Mouse (Mus musculus): Measurements from ENCODE around the gene Csrp2. TPM values are rescaled to one million over a fixed set of nuclear protein-coding genes. Genes with fewer than 3 reads are reported as not detected.

Csrp2 gene
- total RNA-seq, 1 experiment: 252 TPM

GRCm38 (mm10) chr10:110959781-110960180 is 40.2 kb downstream of the Csrp2 start:
- H3K27ac ChIP-seq (ENCODE audit: insufficient read depth, low read depth, low read length, poor library complexity, severe bottlenecking): no peak overlapping the region
- H3K4me1 ChIP-seq (ENCODE audit: control insufficient read depth in 2 of 2, insufficient read depth in 2 of 2, low read length in 2 of 2, poor library complexity in 1 of 2): no peaks in the 10 kb centered on the region
- TF ChIP-seq ZC3H11A (IDR thresholded peaks at IDR 0.05; ENCODE audit: borderline replicate concordance, low read depth, low read length) (no peak), HCFC1 (IDR thresholded peaks at IDR 0.05; ENCODE audit: borderline replicate concordance, insufficient read depth, low read length) (no peak), CHD2 (IDR thresholded peaks at IDR 0.05; ENCODE audit: low read depth, low read length) (no peak), MAFK (IDR thresholded peaks at IDR 0.05; ENCODE audit: insufficient read depth, low read depth, low read length) (no peak), ZNF384 (IDR thresholded peaks at IDR 0.05; ENCODE audit: low read depth, low read length) (no peak)
- DNase-seq (ENCODE audit: low read depth, low spot score): no peak
- no peaks in the 10 kb centered on the region for H3K9me3 ChIP-seq (ENCODE audit: control insufficient read depth, insufficient read depth, low read depth, low read length)
- H3K9ac ChIP-seq (ENCODE audit: insufficient read depth, low read depth, low read length, poor library complexity, severe bottlenecking): no peak overlapping the region
- in situ Hi-C loops (cut with MboI; ENCODE audit: low sequenced_read_pairs in 2 of 2, unreplicated experiment in 2 of 2): loop anchor here in 1 of 2 experiments (25.0 kb wide), 1 partner anchor 172 kb away; no protein-coding TSS in a partner anchor
- H3K36me3 ChIP-seq (ENCODE audit: control insufficient read depth, insufficient read depth, low read length, poor library complexity, severe bottlenecking): peaks cover 3% of the 10 kb centered on the region
- H3K4me3 ChIP-seq (ENCODE audit: insufficient read depth in 1 of 2, low read depth in 1 of 2, low read length in 2 of 2, poor library complexity in 1 of 2, severe bottlenecking in 1 of 2): no peak overlapping the region

GRCm38 (mm10) chr10:110960841-110961240 is 41.3 kb downstream of the Csrp2 start:
- Histone ChIP-seq H3K36me3 (ENCODE audit: control insufficient read depth, insufficient read depth, low read length, poor library complexity, severe bottlenecking) (peaks cover 3% of the 10 kb centered on the region), H3K9me3 (ENCODE audit: control insufficient read depth, insufficient read depth, low read depth, low read length) (no peaks in the 10 kb centered on the region), H3K9ac (ENCODE audit: insufficient read depth, low read depth, low read length, poor library complexity, severe bottlenecking) (no peak overlapping the region), H3K4me1 (ENCODE audit: control insufficient read depth in 2 of 2, insufficient read depth in 2 of 2, low read length in 2 of 2, poor library complexity in 1 of 2) (no peaks in the 10 kb centered on the region), H3K27ac (ENCODE audit: insufficient read depth, low read depth, low read length, poor library complexity, severe bottlenecking) (no peak overlapping the region), H3K4me3 (ENCODE audit: insufficient read depth in 1 of 2, low read depth in 1 of 2, low read length in 2 of 2, poor library complexity in 1 of 2, severe bottlenecking in 1 of 2) (no peak overlapping the region)
- DNase-seq (ENCODE audit: low read depth, low spot score): no peak
- in situ Hi-C loops (cut with MboI; ENCODE audit: low sequenced_read_pairs in 2 of 2, unreplicated experiment in 2 of 2): loop anchor here in 1 of 2 experiments (25.0 kb wide), 1 partner anchor 174 kb away; no protein-coding TSS in a partner anchor
- TF ChIP-seq CHD2 (IDR thresholded peaks at IDR 0.05; ENCODE audit: low read depth, low read length) (no peak), ZNF384 (IDR thresholded peaks at IDR 0.05; ENCODE audit: low read depth, low read length) (no peak), ZC3H11A (IDR thresholded peaks at IDR 0.05; ENCODE audit: borderline replicate concordance, low read depth, low read length) (no peak), MAFK (IDR thresholded peaks at IDR 0.05; ENCODE audit: insufficient read depth, low read depth, low read length) (no peak), HCFC1 (IDR thresholded peaks at IDR 0.05; ENCODE audit: borderline replicate concordance, insufficient read depth, low read length) (no peak)

GRCm38 (mm10) chr10:110962172-110962571 is 42.6 kb downstream of the Csrp2 start:
- no peak for DNase-seq (ENCODE audit: low read depth, low spot score)
- in situ Hi-C loops (cut with MboI; ENCODE audit: low sequenced_read_pairs in 2 of 2, unreplicated experiment in 2 of 2): loop anchor here in 1 of 2 experiments (25.0 kb wide), 1 partner anchor 175 kb away; no protein-coding TSS in a partner anchor
- no peak overlapping the region for H3K4me3 ChIP-seq (ENCODE audit: insufficient read depth in 1 of 2, low read depth in 1 of 2, low read length in 2 of 2, poor library complexity in 1 of 2, severe bottlenecking in 1 of 2)
- H3K27ac ChIP-seq (ENCODE audit: insufficient read depth, low read depth, low read length, poor library complexity, severe bottlenecking): no peak overlapping the region
- TF ChIP-seq HCFC1 (IDR thresholded peaks at IDR 0.05; ENCODE audit: borderline replicate concordance, insufficient read depth, low read length) (no peak), ZC3H11A (IDR thresholded peaks at IDR 0.05; ENCODE audit: borderline replicate concordance, low read depth, low read length) (no peak)
- no peaks in the 10 kb centered on the region for H3K9me3 ChIP-seq (ENCODE audit: control insufficient read depth, insufficient read depth, low read depth, low read length)
- H3K4me1 ChIP-seq (ENCODE audit: control insufficient read depth in 2 of 2, insufficient read depth in 2 of 2, low read length in 2 of 2, poor library complexity in 1 of 2): no peaks in the 10 kb centered on the region
- no peak overlapping the region for H3K9ac ChIP-seq (ENCODE audit: insufficient read depth, low read depth, low read length, poor library complexity, severe bottlenecking)
- peaks cover 3% of the 10 kb centered on the region for H3K36me3 ChIP-seq (ENCODE audit: control insufficient read depth, insufficient read depth, low read length, poor library complexity, severe bottlenecking)

- Histone ChIP-seq H3K4me1 (ENCODE audit: control insufficient read depth in 2 of 2, insufficient read depth in 2 of 2, low read length in 2 of 2, poor library complexity in 1 of 2) (no peaks in the 10 kb centered on the region), H3K36me3 (ENCODE audit: control insufficient read depth, insufficient read depth, low read length, poor library complexity, severe bottlenecking) (peaks cover 9% of the 10 kb centered on the region; the same call in 1 of the 2 replicates)
- in situ Hi-C loops (cut with MboI; ENCODE audit: low sequenced_read_pairs in 2 of 2, unreplicated experiment in 2 of 2): loop anchor here (10.0 to 25.0 kb wide), 3 partner anchors 134 to 184 kb away; no protein-coding TSS in a partner anchor
These were observed 51.5 kb downstream of the Csrp2 start for GRCm38 (mm10) chr10:110971044-110971443.

More at GRCm38 (mm10) chr10:110971044-110971443, 51.5 kb downstream of the Csrp2 start:
- DNase-seq (ENCODE audit: low read depth, low spot score): no peak
- Histone ChIP-seq H3K9ac (ENCODE audit: insufficient read depth, low read depth, low read length, poor library complexity, severe bottlenecking) (no peak overlapping the region), H3K4me3 (ENCODE audit: insufficient read depth in 1 of 2, low read depth in 1 of 2, low read length in 2 of 2, poor library complexity in 1 of 2, severe bottlenecking in 1 of 2) (no peak overlapping the region), H3K9me3 (ENCODE audit: control insufficient read depth, insufficient read depth, low read depth, low read length) (no peaks in the 10 kb centered on the region), H3K27ac (ENCODE audit: insufficient read depth, low read depth, low read length, poor library complexity, severe bottlenecking) (no peak overlapping the region)
- TF ChIP-seq ZNF384 (IDR thresholded peaks at IDR 0.05; ENCODE audit: low read depth, low read length) (no peak), ZC3H11A (IDR thresholded peaks at IDR 0.05; ENCODE audit: borderline replicate concordance, low read depth, low read length) (no peak), MAFK (IDR thresholded peaks at IDR 0.05; ENCODE audit: insufficient read depth, low read depth, low read length) (no peak), HCFC1 (IDR thresholded peaks at IDR 0.05; ENCODE audit: borderline replicate concordance, insufficient read depth, low read length) (no peak), CHD2 (IDR thresholded peaks at IDR 0.05; ENCODE audit: low read depth, low read length) (no peak)
